Mouse (Mus musculus) intestine, embryonic 14.5 days (tissue): Measurements from ENCODE around the gene Clcf1. TPM values are rescaled to one million over a fixed set of nuclear protein-coding genes. Genes with fewer than 3 reads are reported as not detected.

Experiments
- ATAC-seq: fragments of 200-750 bp; cut with Nextera tagmentation; replicated peaks from 2 replicates; pipeline ENCODE4 v1.8.0; 2017; ENCODE audit warnings: low read depth, moderate number of reproducible peaks, moderate TSS enrichment, moderate library complexity; ENCODE audit not compliant: low FRiP score, low TSS enrichment
- DNase-seq: peaks from one replicate; pipeline ENCODE4 v3.0.0-alpha.2; 2018; ENCODE audit warnings: low spot score
- H3K27ac ChIP-seq: fragments of 300-500 bp; sonication (generic); 2 replicates; pipeline ENCODE4 v1.5.1; 2014; ENCODE audit warnings: low read depth, mild to moderate bottlenecking, control low read depth
- H3K27me3 ChIP-seq: fragments of 300-500 bp; sonication (generic); replicated peaks from 2 replicates; pipeline ENCODE4 v1.6.1; 2014; ENCODE audit warnings: low read length, control low read depth; ENCODE audit not compliant: control insufficient read depth, insufficient read depth
- H3K36me3 ChIP-seq: fragments of 300-500 bp; sonication (generic); 2 replicates; pipeline ENCODE4 v1.6.1; 2014; ENCODE audit warnings: low read length, control low read depth; ENCODE audit not compliant: control insufficient read depth, insufficient read depth
- H3K4me1 ChIP-seq: fragments of 300-500 bp; sonication (generic); replicated peaks from 2 replicates; pipeline ENCODE4 v1.6.1; 2014; ENCODE audit warnings: low read length, control low read depth, mixed read lengths; ENCODE audit not compliant: control insufficient read depth, insufficient read depth
- H3K4me2 ChIP-seq: fragments of 300-500 bp; sonication (generic); 2 replicates; pipeline ENCODE4 v1.6.1; 2014; ENCODE audit warnings: low read length
- H3K4me3 ChIP-seq: fragments of 300-500 bp; sonication (generic); 2 replicates; pipeline ENCODE4 v1.5.1; 2014; ENCODE audit warnings: low read depth, low read length, control low read depth, mixed read lengths
- H3K9ac ChIP-seq: fragments of 300-500 bp; sonication (generic); 2 replicates; pipeline ENCODE4 v1.6.1; 2014; ENCODE audit warnings: mild to moderate bottlenecking, low read length
- H3K9me3 ChIP-seq: fragments of 300-500 bp; sonication (generic); 2 replicates; pipeline ENCODE4 v1.6.1; 2016; ENCODE audit warnings: low read length, control low read depth; ENCODE audit not compliant: control insufficient read depth
- WGBS: fragments of 180-500 bp; shearing (Covaris S2); extraction: QIAGEN DNeasy Blood & Tissue Kit; methylation state at CpG from one replicate; pipeline ENCODE4 v1.1.7; 2014; 5-methylcytosine and 5-hydroxymethylcytosine counted together
- polyA plus RNA-seq: library from polyadenylated mRNA; unstranded; fragments of >200 nt; fragmentation: Nextera tagmentation; extraction: Ambion mirVana; gene quantifications from 2 replicates; pipeline ENCODE4 v1.2.1, GENCODE M21; 2014

Clcf1 gene
- polyA plus RNA-seq, 1 experiment from 2014 or later = 6.9 TPM

DNA sequence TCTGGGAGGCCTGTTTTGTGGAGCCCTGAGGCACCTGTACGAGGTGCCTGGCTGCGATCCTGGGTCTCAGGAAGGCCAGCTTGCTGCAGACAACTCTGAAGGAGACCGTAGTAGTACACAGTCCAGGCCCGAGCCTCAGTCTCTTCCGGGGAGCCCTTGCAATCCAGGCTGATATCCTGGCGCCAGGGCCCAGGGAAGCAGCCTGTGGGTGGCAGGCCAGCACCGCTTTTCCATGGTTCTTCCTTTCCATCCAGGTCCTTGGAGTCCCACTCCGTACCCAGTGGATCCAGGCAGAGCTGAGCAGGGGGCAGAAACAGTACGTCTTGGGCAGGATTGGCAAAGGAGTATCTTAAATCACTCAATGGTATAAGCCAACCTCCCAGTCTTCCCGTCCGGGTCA is 41.1 kb upstream of the Clcf1 start:
- Histone ChIP-seq H3K4me3 (no peak overlapping the region), H3K4me2 (no peak overlapping the region), H3K36me3 (no peaks in the 10 kb centered on the region), H3K9me3 (no peaks in the 10 kb centered on the region), H3K27ac (no peak overlapping the region), H3K4me1 (peaks cover 16% of the 10 kb centered on the region), H3K27me3 (no peaks in the 10 kb centered on the region), H3K9ac (no peak overlapping the region)
- 64% methylated on average over 11 of the region's 11 CpGs for WGBS
- DNase-seq (no peak), ATAC-seq (no peak)

- ATAC-seq (peak; percentile 45), DNase-seq (peak; percentile 60)
- Histone ChIP-seq H3K27ac (no peak within 1 kb of the TSS), H3K36me3 (no peaks in the 10 kb centered on the region), H3K4me2 (peak within 1 kb of the TSS; percentile 53), H3K4me1 (peaks cover 10% of the 10 kb centered on the region), H3K4me3 (peak within 1 kb of the TSS; percentile 19; the same call in 1 of the 2 replicates), H3K9me3 (no peaks in the 10 kb centered on the region), H3K27me3 (no peaks in the 10 kb centered on the region), H3K9ac (peak within 1 kb of the TSS; percentile 40)
- 3% methylated on average over 11 of the region's 11 CpGs for WGBS
These were observed 38.6 kb upstream of the Clcf1 start, which contains the start of gene Carns1 for GRCm38 (mm10) chr19:4175368-4175947. Carns1 (minus strand) TSS chr19:4175479.

DNA sequence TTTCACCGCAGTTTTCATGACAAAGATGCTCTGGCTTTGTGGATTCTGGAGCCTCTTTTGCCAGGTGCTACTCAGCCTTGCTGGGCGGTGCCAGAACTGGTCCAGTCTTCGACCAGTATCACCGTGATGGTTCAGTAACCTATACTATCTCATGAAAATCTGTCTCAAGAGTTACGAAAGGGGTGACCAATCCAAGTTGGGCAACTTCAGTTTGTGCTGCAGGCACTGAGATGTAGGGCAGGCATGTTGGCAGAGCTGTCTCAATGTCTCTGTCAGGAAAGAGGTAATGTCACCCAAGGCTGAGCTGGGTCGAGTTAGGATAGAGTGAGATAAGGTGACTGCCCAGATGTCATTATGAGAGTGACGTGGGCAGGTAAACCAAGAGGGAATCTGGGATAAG is 33.6 kb upstream of the Clcf1 start:
- no peak overlapping the region for H3K9ac ChIP-seq
- no peak overlapping the region for H3K27ac ChIP-seq
- no peaks in the 10 kb centered on the region for H3K36me3 ChIP-seq
- ATAC-seq (no peak), DNase-seq (no peak)
- H3K4me2 ChIP-seq = no peak overlapping the region
- no peak overlapping the region for H3K4me3 ChIP-seq
- 89% methylated on average over 7 of the region's 7 CpGs for WGBS
- peaks cover 25% of the 10 kb centered on the region for H3K4me1 ChIP-seq
- H3K27me3 ChIP-seq = no peaks in the 10 kb centered on the region
- H3K9me3 ChIP-seq = no peaks in the 10 kb centered on the region

DNA sequence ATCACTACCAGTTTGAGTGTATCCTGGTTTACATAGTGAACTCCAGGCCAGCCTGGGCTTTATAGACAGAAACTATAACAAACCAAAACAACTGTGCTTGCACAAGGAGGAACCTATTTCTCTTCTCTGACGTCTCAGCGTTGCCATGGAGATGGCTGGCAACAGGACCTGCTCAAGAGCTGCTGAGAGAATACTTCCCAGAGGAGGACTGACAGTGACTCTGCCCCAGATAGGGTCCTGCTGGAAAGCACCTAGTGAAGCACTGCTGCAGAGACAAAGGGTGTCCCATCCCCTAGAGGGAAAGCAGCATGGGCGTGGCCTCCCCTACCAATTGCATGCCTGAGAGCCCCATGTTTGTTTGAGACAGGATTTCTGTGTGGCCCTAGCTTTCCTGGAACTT is 32.1 kb upstream of the Clcf1 start:
- Histone ChIP-seq H3K27me3 (no peaks in the 10 kb centered on the region), H3K9me3 (no peaks in the 10 kb centered on the region), H3K4me2 (no peak overlapping the region), H3K4me3 (no peak overlapping the region), H3K36me3 (no peaks in the 10 kb centered on the region), H3K4me1 (peaks cover 22% of the 10 kb centered on the region), H3K27ac (no peak overlapping the region), H3K9ac (no peak overlapping the region)
- ATAC-seq (peak; percentile 47; the same call in 1 of the 2 replicates), DNase-seq (peak; percentile 65)
- WGBS = 22% methylated on average over 3 of the region's 3 CpGs

- 85% methylated on average over 2 of the region's 2 CpGs for WGBS
- ATAC-seq (no peak), DNase-seq (no peak)
- Histone ChIP-seq H3K9ac (no peak overlapping the region), H3K27me3 (no peaks in the 10 kb centered on the region), H3K27ac (no peak overlapping the region), H3K4me2 (no peak overlapping the region), H3K9me3 (no peaks in the 10 kb centered on the region), H3K4me3 (no peak overlapping the region), H3K4me1 (peaks cover 22% of the 10 kb centered on the region), H3K36me3 (no peaks in the 10 kb centered on the region)
These were observed 30.3 kb upstream of the Clcf1 start for GRCm38 (mm10) chr19:4183689-4184088.

DNA sequence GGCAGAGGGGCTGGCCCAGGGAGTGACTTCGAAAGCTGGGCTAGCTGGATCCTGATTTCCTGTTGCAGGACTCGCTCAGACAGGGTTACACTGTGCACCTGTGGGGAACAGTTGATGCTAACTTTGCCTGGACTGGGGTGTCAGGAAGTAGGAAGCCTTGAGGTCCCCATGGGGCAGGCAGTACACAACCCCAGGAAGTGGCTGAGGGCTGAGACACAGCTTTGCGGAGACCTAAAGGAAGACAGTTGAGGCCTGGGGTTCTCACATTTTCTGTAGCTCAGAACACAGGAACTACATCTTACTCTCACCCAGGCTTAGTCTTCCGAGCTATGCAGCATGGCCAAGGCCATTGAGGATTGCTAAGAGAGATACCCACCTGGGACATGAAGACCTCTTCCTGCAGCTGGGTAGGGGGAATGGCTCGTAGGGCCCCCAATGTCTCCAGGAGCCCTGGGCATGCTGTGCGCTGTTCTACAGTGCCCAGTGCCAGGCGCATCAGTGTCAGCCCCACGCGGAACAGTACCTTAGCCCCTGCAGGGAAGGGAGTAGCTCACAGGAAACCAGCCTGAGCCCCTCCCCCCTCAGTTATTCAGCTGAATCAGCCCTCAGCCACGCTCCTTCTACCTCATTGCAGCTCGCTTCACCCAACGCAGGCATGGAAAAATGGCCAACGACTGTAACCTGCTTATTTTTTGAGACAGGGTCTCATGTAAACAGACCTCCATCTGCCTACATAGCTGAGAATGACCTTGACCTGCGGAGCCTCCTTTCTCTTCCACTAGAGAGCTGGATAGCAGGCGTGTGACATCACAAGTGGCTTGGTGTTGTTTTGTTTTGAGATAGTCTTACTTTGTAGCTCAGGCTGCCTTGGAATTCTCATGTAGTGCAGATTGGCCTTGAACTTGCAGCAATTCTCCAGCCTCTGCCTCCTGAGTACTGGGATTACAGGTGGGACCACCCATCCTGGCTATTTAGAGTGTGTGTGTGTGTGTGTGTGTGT is 28.8 kb upstream of the Clcf1 start:
- H3K9ac ChIP-seq = no peak overlapping the region
- H3K4me2 ChIP-seq = no peak overlapping the region
- no peaks in the 10 kb centered on the region for H3K27me3 ChIP-seq
- H3K27ac ChIP-seq = peak overlapping the region; percentile 27; the same call in 1 of the 2 replicates
- H3K4me1 ChIP-seq = peaks cover 22% of the 10 kb centered on the region
- H3K9me3 ChIP-seq = no peaks in the 10 kb centered on the region
- DNase-seq (no peak), ATAC-seq (no peak)
- H3K4me3 ChIP-seq = no peak overlapping the region
- H3K36me3 ChIP-seq = no peaks in the 10 kb centered on the region
- 49% methylated on average over 15 of the region's 15 CpGs for WGBS

- no peak overlapping the region for H3K27ac ChIP-seq
- H3K4me1 ChIP-seq = peaks cover 20% of the 10 kb centered on the region
- no peak overlapping the region for H3K9ac ChIP-seq
- no peaks in the 10 kb centered on the region for H3K27me3 ChIP-seq
- H3K36me3 ChIP-seq = no peaks in the 10 kb centered on the region
- H3K4me2 ChIP-seq = no peak overlapping the region
- ATAC-seq (no peak), DNase-seq (no peak)
- H3K4me3 ChIP-seq = no peak overlapping the region
- H3K9me3 ChIP-seq = no peaks in the 10 kb centered on the region
- WGBS = 74% methylated on average over 3 of the region's 3 CpGs
These were observed 26.7 kb upstream of the Clcf1 start for GRCm38 (mm10) chr19:4187303-4187702.

GRCm38 (mm10) chr19:4189051-4189620 is 24.9 kb upstream of the Clcf1 start:
- Histone ChIP-seq H3K4me1 (peaks cover 27% of the 10 kb centered on the region), H3K9me3 (no peaks in the 10 kb centered on the region), H3K4me2 (no peak overlapping the region), H3K4me3 (no peak overlapping the region), H3K27ac (no peak overlapping the region), H3K9ac (no peak overlapping the region), H3K27me3 (no peaks in the 10 kb centered on the region), H3K36me3 (peaks cover 12% of the 10 kb centered on the region)
- DNase-seq (no peak), ATAC-seq (no peak)
- 90% methylated on average over 12 of the region's 12 CpGs for WGBS
